Mouse (Mus musculus) liver, adult 2 months (tissue): ENCODE measurements around the gene Dnah3. TPM values are rescaled to one million over a fixed set of nuclear protein-coding genes. Genes with fewer than 3 reads are reported as not detected.
A peak's percentile ranks its signal among the peaks of the same experiment; 100 is the strongest.

Experiments used
- DNase-seq: peaks from one replicate; pipeline ENCODE4 v3.0.0-alpha.2; 2011; ENCODE audit warnings: low read depth, low spot score; ENCODE audit errors: extremely low read depth
- H3K27ac ChIP-seq: fragments of 200-500 bp; replicated peaks from 2 replicates; pipeline ENCODE4 v1.5.1; 2012; ENCODE audit warnings: low read depth, mild to moderate bottlenecking, control low read depth, inconsistent platforms, low read length; ENCODE audit not compliant: insufficient read depth
- H3K27me3 ChIP-seq: fragments of 200-500 bp; 2 replicates; pipeline ENCODE4 v1.6.1; 2012; ENCODE audit warnings: mild to moderate bottlenecking, moderate library complexity, low read length, inconsistent platforms; ENCODE audit not compliant: control insufficient read depth, insufficient read depth
- H3K36me3 ChIP-seq: fragments of 200-500 bp; 2 replicates; pipeline ENCODE4 v1.6.1; 2012; ENCODE audit warnings: low read length, inconsistent platforms; ENCODE audit not compliant: control insufficient read depth, insufficient read depth
- H3K4me1 ChIP-seq: fragments of 200-500 bp; 2 replicates; pipeline ENCODE4 v1.6.1; 2011; ENCODE audit warnings: low read length; ENCODE audit not compliant: control insufficient read depth, insufficient read depth
- H3K4me3 ChIP-seq: fragments of 200-500 bp; 2 replicates; pipeline ENCODE4 v1.5.1; 2011; ENCODE audit warnings: low read depth, mild to moderate bottlenecking, control low read depth, low read length, moderate library complexity; ENCODE audit not compliant: insufficient read depth
- H3K79me2 ChIP-seq: fragments of 200-500 bp; 2 replicates; pipeline ENCODE4 v1.6.1; 2012; ENCODE audit warnings: inconsistent platforms, mild to moderate bottlenecking, low read length, moderate library complexity; ENCODE audit not compliant: control insufficient read depth, insufficient read depth
- H3K9ac ChIP-seq: fragments of 200-500 bp; 2 replicates; pipeline ENCODE4 v1.6.1; 2012; ENCODE audit warnings: low read depth, mild to moderate bottlenecking, control low read depth, inconsistent platforms, low read length
- CTCF ChIP-seq: fragments of 200-500 bp; IDR thresholded peaks from 2 replicates; pipeline ENCODE4 v1.5.1; 2011; ENCODE audit warnings: low read depth, low read length, control low read depth
- POLR2A ChIP-seq: fragments of 200-500 bp; IDR thresholded peaks from 2 replicates; pipeline ENCODE4 v1.6.1; 2011; ENCODE audit warnings: low read length, control low read depth; ENCODE audit not compliant: insufficient read depth; ENCODE audit errors: extremely low read depth
- WGBS: fragments of 180-500 bp; shearing (Covaris S2); methylation state at CpG from one replicate; pipeline ENCODE4 v1.1.7; 2018; 5-methylcytosine and 5-hydroxymethylcytosine counted together
- polyA plus RNA-seq: library from polyadenylated mRNA; depleted of rRNA; stranded (reverse); fragments of >200 nt; gene quantifications from 2 replicates; pipeline ENCODE4 v1.2.3, GENCODE M21; 2012
- total RNA-seq: library from RNA; depleted of rRNA; stranded (reverse); fragments of >200 nt; gene quantifications from 2 replicates; pipeline ENCODE4 v1.2.3, GENCODE M21; 2014

The Dnah3 gene
- total and polyA plus RNA-seq, 2 experiments = not detected

DNA sequence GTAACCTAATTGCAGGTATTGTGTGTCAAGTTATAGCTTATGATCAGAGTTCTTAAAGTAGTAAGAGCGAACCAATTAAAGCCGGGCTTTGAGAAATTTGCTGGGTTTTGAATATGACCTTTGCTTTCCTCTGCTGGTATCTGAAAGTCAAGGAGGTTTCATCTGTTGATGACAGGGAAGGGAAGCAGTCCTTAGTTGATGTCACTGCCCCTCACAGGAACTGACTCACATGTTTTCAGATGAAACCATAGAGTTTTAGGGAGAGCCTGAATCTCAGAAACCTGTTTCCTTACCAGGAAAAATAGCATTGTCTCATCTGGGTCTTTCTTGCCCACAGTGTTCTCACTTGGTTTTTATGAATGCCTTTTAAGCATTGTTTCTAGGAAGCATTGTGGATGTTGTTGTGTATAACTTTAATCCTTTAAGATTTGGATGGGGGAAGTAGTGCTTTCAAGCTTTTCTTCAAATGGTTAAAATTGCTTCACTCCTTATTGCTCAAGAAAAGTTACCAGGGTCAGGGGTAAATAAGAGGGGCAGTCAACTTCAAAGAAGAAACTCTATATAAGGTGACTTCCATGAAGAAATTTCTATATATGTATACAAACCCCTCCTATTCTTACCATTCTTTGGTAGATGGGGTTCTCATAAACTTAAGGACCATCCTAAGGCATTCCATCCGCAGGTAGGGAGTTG, 188.4 kb downstream of the Dnah3 start:
- Histone ChIP-seq H3K9ac (no peak overlapping the region), H3K36me3 (no peaks in the 10 kb centered on the region), H3K27me3 (no peaks in the 10 kb centered on the region), H3K27ac (no peak overlapping the region), H3K4me1 (no peaks in the 10 kb centered on the region), H3K79me2 (no peaks in the 10 kb centered on the region), H3K4me3 (no peak overlapping the region)
- no peak for DNase-seq
- WGBS = 83% methylated on average over 3 of the region's 3 CpGs
- TF ChIP-seq CTCF (no peak), POLR2A (no peak)

DNA sequence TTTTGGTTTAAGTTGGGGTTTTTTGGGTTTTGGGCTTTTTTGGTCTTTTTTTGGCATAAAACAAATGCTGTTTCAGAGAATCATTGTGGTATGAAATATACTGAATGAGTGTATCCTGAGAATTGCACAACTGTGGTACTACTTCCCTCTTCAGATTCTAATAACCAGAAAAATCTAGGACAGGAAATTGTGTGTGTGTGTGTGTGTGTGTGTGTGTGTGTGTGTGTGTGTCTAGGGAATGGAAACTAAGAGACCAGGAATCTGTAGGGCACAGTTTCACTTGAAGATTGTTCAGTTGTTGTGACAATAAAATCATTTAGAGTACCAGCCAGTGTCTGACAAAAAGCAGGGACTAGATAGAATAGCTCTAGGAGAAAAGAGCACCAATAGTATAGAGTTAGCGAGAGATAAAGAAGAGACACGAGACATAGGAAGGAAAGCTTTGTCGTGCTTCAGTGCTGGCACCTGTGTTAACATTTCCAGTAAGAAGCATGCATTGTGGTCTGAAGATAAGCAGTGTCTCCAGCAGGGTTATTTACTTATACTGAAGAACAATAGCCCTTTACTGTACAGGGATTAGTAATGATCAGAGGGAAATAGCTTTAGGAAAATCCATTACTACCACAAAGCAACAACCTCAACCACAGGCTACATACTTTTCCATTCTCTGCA, 195.6 kb downstream of the Dnah3 start:
- H3K27me3 ChIP-seq = no peaks in the 10 kb centered on the region
- peaks cover 9% of the 10 kb centered on the region; the same call in 1 of the 2 replicates for H3K79me2 ChIP-seq
- 57% methylated on average over 3 of the region's 3 CpGs for WGBS
- peaks cover 4% of the 10 kb centered on the region; the same call in 1 of the 2 replicates for H3K4me1 ChIP-seq
- no peaks in the 10 kb centered on the region for H3K36me3 ChIP-seq
- no peak overlapping the region for H3K9ac ChIP-seq
- no peak for DNase-seq
- H3K27ac ChIP-seq = no peak overlapping the region
- H3K4me3 ChIP-seq = no peak overlapping the region
- no peak for TF ChIP-seq CTCF
- no peak for TF ChIP-seq POLR2A

DNA sequence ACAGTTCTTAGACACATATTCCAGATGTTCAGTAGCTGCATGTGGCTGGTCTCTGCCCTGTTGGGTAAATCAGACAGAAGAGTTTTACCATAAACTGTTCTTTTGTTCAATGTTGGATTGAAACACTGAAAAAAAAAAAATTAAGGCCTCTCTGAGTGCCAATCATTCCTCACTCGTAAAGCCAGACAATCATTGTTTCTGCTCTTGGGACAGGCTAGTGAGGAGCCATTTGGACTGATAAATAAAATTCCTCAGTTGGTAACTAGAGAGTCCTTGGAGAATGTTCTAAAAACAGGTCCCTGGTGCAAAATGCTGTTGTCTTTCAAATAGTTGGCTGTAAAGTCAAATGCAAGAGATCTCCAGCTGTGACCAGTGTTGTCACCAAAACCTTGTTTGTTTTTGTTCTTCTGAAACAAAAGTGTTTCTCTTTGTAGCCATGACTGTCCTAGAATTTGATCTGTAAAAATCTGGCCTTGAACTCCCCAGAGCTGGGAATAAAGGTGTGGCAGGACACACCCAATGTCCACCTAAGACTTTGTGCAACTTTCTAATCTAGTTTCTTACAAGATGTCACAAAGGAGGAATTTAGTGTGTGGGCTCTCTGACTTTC, 196.7 kb downstream of the Dnah3 start:
- no peak overlapping the region for H3K27ac ChIP-seq
- 85% methylated on average over 1 of the region's 1 CpGs for WGBS

DNA sequence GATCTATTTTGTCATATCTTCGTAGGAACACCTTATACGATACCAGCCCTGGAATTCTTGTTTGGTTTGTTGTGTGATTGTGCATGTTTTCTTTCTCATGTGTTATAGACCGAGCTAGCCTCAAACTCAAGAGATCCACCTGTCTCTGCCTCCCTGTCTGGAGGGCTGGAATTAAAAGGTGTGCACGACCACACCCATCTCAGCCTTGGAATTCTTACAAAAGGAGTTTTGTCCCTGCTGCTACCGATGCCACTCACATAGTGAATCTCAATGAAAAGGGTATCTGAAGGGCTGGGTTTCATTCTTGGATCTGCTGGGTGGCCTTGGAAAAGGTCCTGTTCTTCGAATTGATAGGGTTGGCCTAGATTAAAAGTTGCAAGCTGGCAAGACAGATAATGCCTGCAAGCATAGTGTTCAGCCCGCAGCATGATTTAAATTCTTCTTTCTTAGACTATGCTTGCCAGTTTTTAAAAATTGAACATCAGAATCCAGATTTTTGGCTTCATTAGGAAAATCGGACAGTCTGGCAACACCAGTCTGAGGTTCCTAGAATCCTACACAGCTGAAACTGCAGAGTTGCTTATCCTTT, 197.5 kb downstream of the Dnah3 start:
- H3K4me3 ChIP-seq = no peak overlapping the region
- 91% methylated on average over 8 of the region's 8 CpGs for WGBS
- peaks cover 9% of the 10 kb centered on the region for H3K4me1 ChIP-seq
- TF ChIP-seq CTCF (no peak), POLR2A (no peak)
- no peak overlapping the region for H3K9ac ChIP-seq
- H3K27me3 ChIP-seq = no peaks in the 10 kb centered on the region
- no peak overlapping the region for H3K27ac ChIP-seq
- DNase-seq = no peak
- peaks cover 9% of the 10 kb centered on the region; the same call in 1 of the 2 replicates for H3K79me2 ChIP-seq
- no peaks in the 10 kb centered on the region for H3K36me3 ChIP-seq

More for the DNA sequence above, 196.7 kb downstream of the Dnah3 start:
- Histone ChIP-seq H3K27me3 (no peaks in the 10 kb centered on the region), H3K36me3 (no peaks in the 10 kb centered on the region), H3K4me1 (peaks cover 5% of the 10 kb centered on the region; the same call in 1 of the 2 replicates), H3K9ac (no peak overlapping the region), H3K4me3 (no peak overlapping the region), H3K79me2 (peaks cover 9% of the 10 kb centered on the region; the same call in 1 of the 2 replicates)
- TF ChIP-seq CTCF (no peak), POLR2A (no peak)
- no peak for DNase-seq

DNA sequence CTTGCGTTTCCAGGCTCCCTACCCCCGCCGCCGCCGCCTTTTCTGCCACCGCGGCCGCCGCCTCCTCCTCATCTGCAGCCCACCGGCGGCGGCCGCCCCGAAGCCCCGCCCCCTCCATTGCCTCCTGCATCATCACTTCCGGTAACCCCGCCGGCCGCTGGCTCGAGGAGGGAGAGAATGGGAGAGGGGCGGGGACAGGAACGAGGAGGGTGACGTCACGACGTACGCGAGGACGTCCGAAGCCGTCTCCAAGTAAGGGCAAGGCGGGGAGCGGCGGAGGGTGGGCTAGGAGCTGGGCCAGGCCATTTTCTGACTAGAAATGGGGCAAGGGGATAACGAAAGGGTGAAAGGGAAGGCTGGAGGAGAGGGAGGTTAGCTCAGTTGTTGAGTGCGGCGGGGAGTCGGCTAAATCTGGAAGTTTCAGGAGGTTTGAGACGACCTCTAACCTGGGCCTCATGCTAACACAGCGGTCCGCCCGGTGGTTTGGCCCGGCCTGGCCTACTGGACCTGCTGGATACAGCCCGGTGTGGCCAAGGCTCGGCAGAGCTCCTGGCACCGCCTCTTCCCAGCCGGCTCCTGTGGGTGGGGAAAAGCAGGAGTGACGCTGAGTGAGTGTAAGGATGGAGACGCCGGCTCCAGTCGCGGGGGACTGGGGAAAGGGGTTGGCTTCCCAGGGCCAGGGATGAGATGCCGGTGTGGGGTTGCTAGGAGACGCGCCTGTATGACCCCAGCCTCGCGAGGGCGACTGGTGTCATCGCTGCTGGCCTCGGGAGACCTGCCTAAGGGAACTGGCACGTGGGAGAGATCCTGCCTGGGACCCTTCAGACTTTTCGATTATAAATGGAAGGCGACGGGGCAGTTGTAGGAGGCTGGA, 199.2 kb downstream of the Dnah3 start, which contains the start of the genes Lyrm1 and Dcun1d3:
Gene Lyrm1, plus strand, starts transcription at position 223 of the 874 bp plus-strand sequence.
Gene Dcun1d3, minus strand, starts transcription at position 660 of the 874 bp plus-strand sequence.
- H3K4me3 ChIP-seq = peak within 1 kb of the TSS; percentile 98
- under 1% methylated on average over 62 of the region's 63 CpGs for WGBS
- peak within 1 kb of the TSS; percentile 98 for H3K27ac ChIP-seq
- peaks cover 13% of the 10 kb centered on the region; the same call in 1 of the 2 replicates for H3K79me2 ChIP-seq
- TF ChIP-seq POLR2A = peak; percentile 64
- no peak for TF ChIP-seq CTCF
- peaks cover 15% of the 10 kb centered on the region for H3K4me1 ChIP-seq
- H3K27me3 ChIP-seq = no peaks in the 10 kb centered on the region
- DNase-seq = peak; percentile 85
- H3K36me3 ChIP-seq = no peaks in the 10 kb centered on the region
- peak within 1 kb of the TSS; percentile 96 for H3K9ac ChIP-seq
